Mouse (Mus musculus): ENCODE measurements around the gene Nol6.

Gene Nol6

GRCm38 (mm10) chr4:41124180-41124951 is at the start of gene Nol6:
Gene Nol6 (minus strand): TSS chr4:41124455.
- DNase-seq: peak; percentile 94 to 98

GRCm38 (mm10) chr4:41170970-41171369 is 46.7 kb upstream of the Nol6 start:
- no peak for DNase-seq

- peak in 1 of 2 experiments; percentile 16 for DNase-seq
These were observed 41.6 kb upstream of the Nol6 start for GRCm38 (mm10) chr4:41165693-41166475.

- DNase-seq: no peak
These were observed 40.7 kb upstream of the Nol6 start for GRCm38 (mm10) chr4:41164974-41165373.

GRCm38 (mm10) chr4:41161232-41161631 is 37.0 kb upstream of the Nol6 start:
- no peak for DNase-seq

DNA sequence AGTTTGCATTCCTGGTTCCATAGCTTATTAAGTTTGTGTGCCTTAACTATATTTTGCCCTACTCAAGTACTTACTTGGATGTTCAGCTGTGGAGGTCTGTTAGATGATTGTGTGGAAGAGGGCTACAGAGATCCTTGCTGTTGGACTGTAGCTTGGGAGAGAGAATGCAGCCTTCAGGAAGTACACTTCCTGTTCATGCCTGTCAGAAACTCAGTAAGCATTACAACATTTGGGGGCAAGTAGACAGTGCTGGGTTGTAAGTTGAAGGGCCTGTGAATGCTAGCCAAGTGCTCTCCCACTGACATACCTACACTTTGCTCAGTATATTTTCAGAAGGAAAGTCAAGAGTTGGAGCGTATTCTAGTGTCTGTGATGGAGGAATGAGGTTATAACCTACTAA is 34.0 kb upstream of the Nol6 start:
- no peak for DNase-seq

GRCm38 (mm10) chr4:41156961-41157360 is 32.7 kb upstream of the Nol6 start:
- DNase-seq: no peak

GRCm38 (mm10) chr4:41153146-41153545 is 28.9 kb upstream of the Nol6 start:
- no peak for DNase-seq

DNA sequence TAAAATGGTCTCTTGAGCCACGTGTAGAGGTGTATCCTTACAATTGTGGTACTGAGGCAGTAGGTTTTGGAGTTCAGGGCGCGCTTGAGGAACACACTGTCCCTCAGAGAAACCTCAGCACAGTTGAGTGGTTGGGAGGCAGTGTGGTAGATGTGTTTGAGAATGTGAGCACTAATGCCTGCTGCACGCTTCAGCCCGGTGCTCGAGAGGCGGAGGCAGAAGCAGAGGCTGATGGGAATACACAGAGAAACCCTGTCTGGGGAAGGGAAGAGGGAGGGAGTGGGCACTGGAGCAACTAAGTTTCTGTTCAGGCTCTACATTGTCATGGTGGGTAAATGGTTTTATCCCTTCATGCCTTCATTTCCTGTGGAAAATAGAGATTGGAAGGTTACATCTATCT is 26.9 kb upstream of the Nol6 start:
- no peak for DNase-seq

DNA sequence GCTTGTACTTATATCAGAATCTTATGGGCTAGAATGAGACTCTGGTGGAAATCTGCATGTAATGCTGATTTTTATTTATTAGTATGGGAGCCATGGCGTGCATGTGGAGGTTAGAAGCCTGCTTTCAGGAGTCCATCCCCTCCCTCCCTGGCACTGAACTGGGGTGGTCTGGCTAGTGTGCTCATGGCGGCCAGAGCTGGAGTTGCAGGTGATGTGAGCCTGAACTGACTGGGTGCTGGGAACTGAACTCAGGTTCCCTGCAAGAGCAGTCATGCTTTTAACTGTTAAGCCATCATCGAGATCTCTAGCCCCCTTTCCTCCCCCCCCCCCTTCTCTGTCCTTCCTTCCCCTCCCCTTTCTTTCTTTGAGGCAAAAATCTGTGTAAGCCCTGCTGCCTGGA is 25.6 kb upstream of the Nol6 start:
- no peak for DNase-seq

DNA sequence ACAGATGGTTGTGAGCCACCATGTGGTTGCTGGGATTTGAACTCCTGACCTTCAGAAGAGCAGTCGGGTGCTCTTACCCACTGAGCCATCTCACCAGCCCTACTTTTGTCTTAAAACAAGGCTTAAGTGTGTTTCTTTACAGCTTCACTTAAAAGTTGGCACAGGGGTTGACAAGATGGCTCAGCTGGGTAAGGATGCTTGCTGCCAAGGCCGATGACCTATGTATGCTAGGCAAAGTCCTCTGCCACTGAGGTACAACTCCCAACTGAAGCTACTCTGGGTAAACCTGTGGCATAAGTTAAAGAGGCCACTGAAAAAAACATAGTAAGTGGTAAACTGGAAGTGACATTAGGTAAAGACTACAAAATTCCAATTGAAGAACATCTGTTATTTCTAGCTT is 18.3 kb upstream of the Nol6 start:
- DNase-seq: no peak

DNA sequence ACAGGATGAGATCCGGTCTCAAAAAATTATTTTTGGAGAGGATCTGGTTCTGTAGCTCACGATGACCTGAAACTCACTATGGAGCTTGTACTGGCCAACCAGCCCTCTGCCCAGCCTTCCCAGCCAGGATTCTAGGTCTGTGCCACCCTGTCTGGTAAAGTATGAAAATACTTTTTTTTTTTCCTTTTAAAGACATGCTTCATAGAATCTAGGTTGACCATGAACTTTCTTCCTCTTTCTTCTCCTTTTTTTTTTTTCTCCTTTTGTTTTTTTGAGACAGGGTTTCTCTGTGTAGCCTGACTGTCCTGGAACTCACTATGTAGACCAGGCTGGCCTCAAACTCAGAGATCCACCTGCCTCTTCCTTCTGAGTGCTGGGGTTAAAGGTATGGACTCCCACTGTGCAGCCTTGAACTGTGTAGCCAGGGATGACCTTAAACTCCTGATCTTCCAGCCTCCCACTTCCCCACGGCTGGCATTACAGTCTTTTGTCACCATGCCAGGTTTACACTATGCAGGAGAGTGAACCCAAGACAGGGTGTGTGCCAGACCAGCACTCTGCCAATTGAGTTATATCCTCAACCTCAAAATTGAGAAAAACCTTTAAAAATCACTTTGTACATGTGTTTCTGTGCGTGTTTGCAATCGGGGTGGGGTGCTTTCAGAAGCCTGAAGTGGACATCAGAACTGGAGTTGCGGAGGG is 16.1 kb upstream of the Nol6 start:
- DNase-seq: no peak

DNA sequence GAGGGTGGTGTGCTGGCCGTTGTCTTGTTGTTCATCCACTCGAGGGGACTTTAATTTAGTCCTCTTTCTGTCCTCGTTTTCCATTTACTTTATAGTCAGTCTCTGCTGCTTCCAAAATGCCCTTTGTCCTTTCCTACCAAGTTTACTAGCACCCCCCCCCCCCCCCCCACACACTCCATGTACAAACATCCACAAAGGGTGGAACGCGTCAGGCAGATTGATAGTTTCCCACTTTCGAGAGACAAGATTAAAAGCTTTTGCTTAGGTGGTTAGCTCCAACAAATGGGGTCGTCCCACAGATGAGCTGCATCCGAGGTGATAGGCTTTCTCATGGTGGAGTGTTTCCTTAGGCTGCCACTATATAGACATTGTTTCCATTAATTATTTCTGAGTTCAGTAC is 12.6 kb upstream of the Nol6 start:
- no peak for DNase-seq

GRCm38 (mm10) chr4:41136454-41136805 is 12.2 kb upstream of the Nol6 start:
- DNase-seq: no peak

DNA sequence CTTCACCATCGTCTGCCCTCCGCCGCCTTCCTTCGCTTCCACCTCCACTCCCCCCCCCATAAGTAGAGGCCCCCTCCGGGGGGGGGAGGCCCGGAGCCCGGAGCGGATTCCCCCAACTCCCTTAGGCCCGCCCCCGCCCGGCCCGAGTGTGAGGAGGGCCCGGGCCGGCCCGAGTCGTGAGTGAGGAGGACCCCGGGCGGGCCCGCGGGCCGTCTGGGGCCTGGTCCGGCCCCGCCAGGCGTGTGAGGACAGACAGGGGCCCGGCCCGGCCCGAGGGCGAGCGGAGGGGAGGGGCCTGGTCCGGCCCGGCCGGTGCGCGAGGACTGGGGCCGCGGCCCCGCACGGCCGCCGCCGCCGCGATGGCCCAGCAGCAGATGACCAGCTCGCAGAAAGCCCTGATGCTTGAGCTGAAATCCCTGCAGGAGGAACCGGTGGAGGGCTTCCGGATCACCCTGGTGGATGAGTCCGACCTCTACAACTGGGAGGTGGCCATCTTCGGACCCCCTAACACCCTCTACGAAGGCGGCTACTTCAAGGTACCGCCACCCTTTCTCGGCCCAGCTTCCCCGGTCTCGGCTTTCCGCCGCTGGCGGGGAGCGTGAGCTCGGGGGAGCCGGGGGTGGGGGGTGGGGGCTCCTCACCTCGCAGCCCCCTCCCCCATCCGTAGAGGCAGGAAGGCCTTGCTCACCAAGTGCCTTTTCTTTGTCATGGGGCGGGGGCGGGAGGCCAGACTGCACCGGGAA is 11.6 kb upstream of the Nol6 start, which contains the start of gene Ube2r2:
Gene Ube2r2, plus strand, starts transcription at position 33 of the 743 bp plus-strand sequence.
- peak; percentile 34 to 59 for DNase-seq

DNA sequence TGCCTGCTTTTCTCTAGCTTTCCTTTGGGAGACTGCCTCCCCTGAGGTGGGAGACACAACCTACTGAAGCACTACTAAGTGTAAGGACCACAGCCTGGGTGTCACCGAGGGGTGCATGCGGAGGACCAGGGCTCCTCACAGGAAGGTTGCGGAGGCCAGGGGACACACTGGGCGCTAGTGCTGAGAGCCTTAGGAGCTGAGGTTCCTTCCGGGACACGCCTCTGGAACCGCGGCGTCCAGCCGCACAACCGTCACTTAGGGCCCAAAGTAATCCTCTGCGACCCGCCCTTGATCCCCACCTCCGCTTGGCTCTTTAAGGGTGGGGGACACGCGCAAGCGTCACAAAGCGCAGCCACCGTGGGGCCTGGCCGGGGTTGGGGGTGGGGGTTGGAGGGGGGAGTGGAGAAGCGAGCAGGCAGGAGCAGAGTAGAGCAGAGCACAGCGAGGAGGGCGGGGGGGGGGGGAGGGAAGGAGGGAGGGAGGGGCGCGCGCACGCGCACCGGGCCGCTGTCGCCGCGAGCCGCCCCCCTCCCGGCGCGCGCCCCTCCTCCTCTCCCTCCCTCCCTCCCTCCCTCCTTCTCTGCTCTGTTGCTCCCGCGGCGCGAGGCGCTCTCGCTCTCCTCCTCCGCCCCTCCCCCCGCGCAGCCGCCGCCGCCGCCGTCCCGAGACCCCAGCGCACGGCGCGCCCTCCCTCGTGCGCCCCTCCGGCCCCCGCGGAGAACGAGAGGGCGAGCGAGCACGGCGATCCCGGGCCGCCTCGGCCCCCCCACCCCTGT is 10.9 kb upstream of the Nol6 start:
- DNase-seq: peak; percentile 63 to 71

DNA sequence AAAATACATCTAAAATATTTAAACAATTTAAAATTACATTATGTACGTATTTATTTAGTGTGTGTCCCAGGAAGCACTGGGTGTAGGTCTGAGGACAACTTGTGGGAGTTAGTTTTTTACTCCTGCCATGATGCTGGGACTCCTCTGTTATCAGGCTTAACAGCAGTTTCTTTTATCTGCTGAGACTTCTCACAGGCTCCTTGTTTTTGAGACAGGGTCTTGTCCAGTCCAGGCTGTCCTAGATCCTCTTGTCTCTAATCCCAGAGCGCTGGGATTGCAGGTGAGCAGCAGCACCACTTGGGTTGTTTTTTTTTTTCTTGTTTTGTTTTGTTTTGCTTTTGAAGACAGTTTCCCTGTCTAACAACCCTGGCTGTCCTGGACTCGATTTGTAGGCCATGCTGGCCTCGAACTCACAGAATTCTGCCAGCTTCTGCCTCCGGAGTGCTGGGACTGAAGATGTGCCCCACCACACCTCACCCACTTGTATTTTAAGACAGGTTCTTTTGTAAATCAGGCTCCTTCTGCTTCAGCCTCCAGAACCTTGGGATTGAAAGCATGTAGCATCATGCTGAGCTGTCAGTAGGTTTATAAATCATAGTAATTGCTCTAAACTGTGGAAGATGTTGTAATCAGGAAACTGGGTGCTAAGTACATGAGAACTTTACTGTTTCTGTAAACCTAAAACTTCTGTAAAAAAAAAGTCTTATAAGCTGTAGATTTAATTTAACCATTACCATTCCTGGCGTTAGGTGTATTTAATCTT is 9.5 kb upstream of the Nol6 start:
- DNase-seq: no peak

- no peak for DNase-seq
These were observed 8.2 kb upstream of the Nol6 start for GRCm38 (mm10) chr4:41132471-41132870.

GRCm38 (mm10) chr4:41129836-41130235 is 5.6 kb upstream of the Nol6 start:
- no peak for DNase-seq

DNA sequence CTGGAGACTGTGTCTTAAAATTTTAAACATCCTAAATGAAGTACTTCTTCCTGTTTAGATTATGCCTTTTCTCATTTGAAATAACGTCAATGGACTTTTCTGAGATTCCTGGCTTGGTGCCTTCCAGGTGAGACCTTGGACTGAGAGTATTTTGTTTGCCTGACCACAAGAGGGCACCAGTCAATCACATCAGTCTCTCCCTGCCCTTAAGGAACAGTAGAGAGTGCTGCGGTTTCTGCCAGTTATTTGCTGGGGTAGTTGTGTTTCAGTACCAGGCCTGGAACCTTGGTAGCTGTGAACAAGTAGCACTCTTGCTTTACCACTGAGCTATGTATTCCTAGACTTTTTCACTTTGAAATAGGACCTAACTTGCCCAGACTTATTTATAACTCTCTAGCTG is 5.2 kb upstream of the Nol6 start:
- peak in 1 of 2 experiments; percentile 47 for DNase-seq

DNA sequence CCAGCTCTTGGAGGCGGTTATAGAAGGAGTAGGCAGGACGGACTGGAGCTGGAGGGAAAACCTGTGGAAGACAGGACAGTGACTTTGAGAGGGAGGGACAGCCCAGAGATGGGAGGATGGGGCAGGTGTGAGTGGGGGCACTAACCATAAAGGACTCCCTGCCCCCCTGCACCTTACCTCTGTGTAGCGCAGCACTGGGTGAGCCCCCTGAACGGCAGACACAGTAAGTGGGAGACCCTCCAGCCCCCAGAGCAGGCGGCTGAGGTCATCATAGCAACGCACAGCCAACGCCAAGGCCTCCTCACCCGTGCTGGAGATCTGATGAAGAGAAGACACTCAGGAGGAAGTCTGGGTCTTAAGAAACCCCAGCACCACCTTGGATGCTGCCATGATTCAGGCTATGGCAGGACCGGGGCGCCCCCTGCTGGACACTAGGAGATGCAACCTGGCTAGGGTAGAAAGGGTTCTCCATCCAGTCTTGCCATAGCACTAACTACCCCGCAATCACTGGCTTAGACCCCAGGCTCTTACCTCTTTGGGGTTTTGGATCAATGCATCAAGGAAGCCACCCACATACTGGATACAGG is 5.5 kb downstream of the Nol6 start:
- no peak for DNase-seq

Measured in thymus, adult 18-20 months (tissue).